Mouse (Mus musculus): ENCODE results near the gene Fam71e2. TPM values are rescaled to one million over a fixed set of nuclear protein-coding genes. Genes with fewer than 3 reads are reported as not detected.

Gene Fam71e2
- polyA plus RNA-seq, 1 experiment from 2014 or later: not detected

DNA sequence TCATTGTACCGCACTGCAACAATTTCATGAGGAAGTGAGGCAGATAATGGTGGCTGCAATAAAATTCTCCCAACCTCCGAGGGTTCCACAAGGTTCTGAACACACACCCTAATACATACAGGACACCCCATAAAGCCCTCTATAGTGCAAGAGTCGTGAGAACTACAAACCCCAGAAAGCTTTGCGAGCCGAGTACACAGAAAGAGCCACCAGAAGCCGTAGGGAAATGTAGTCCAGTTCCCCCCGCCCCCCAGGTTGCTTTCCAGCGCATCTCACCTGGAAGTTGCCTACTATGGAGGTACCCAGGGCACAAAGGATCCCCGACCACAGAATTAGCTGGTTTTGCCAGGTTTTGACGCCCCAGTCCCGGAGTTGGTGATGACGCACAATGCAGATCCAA, 47.6 kb downstream of the Fam71e2 start:
- Histone ChIP-seq H3K9ac (ENCODE audit: low read length) (peak overlapping the region; percentile 42), H3K36me3 (ENCODE audit: control insufficient read depth, insufficient read depth, low read length) (no peaks in the 10 kb centered on the region), H3K4me2 (ENCODE audit: low read depth, low read length) (peak overlapping the region; percentile 55), H3K4me1 (replicated peaks; ENCODE audit: control insufficient read depth, insufficient read depth, low read length) (no peaks in the 10 kb centered on the region), H3K9me3 (ENCODE audit: control insufficient read depth, low read length) (no peaks in the 10 kb centered on the region), H3K27ac (ENCODE audit: low read length) (no peak overlapping the region), H3K27me3 (ENCODE audit: control insufficient read depth, insufficient read depth, low read depth, low read length) (no peaks in the 10 kb centered on the region), H3K4me3 (ENCODE audit: low read length) (peak overlapping the region; percentile 39)
- ATAC-seq (ENCODE audit: low read depth): peak; percentile 73
- 31% methylated on average over 12 of the region's 12 CpGs for WGBS

DNA sequence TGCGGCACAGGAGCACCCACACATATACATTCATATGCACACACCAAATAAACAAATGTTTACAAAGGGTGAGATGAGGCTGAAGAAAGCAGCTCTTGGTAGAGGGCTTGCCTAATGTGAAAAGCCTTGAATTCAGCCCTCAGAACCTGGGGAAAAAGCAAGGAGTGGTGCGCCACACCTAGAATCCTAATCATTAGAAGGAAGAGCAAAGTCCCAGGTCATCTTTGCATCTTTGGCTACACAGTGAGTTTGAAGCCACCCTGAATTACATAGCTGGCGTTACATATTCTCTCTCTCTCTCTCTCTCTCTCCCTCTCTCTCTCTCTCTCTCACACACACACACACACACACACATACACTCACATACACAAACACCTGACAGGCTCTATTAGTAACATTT, 51.8 kb downstream of the Fam71e2 start:
- H3K27ac ChIP-seq (ENCODE audit: low read length): no peak overlapping the region
- ATAC-seq (ENCODE audit: low read depth): no peak
- no peaks in the 10 kb centered on the region; the same call in 1 of the 2 replicates for H3K36me3 ChIP-seq (ENCODE audit: control insufficient read depth, insufficient read depth, low read length)
- no peak overlapping the region for H3K4me2 ChIP-seq (ENCODE audit: low read depth, low read length)
- H3K27me3 ChIP-seq (ENCODE audit: control insufficient read depth, insufficient read depth, low read depth, low read length): no peaks in the 10 kb centered on the region
- no peak overlapping the region for H3K4me3 ChIP-seq (ENCODE audit: low read length)
- WGBS: 86% methylated on average over 3 of the region's 3 CpGs
- H3K4me1 ChIP-seq (replicated peaks; ENCODE audit: control insufficient read depth, insufficient read depth, low read length): no peaks in the 10 kb centered on the region
- no peaks in the 10 kb centered on the region for H3K9me3 ChIP-seq (ENCODE audit: control insufficient read depth, low read length)
- no peak overlapping the region for H3K9ac ChIP-seq (ENCODE audit: low read length)

DNA sequence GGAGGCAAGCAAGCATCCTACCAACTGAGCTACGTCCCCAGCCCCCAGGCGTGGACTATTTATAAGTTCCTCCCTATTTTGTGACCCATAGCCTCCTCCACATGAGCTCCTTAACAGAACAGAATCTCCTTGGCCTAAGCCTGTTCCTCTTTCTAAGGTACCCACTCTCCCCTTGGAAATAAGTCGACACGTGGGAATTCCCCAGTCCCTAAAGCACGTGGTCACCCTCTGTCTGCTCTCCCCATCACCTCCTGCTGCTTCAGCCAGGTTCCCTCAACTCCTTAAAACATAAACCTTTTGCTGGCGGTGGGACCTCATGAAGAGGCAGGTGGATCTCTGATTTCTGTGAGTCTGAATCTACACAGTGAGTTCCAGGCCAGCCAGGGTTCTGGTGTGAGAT, 54.1 kb downstream of the Fam71e2 start:
- Histone ChIP-seq H3K4me3 (ENCODE audit: low read length) (no peak overlapping the region), H3K27ac (ENCODE audit: low read length) (no peak overlapping the region), H3K4me1 (replicated peaks; ENCODE audit: control insufficient read depth, insufficient read depth, low read length) (no peaks in the 10 kb centered on the region), H3K27me3 (ENCODE audit: control insufficient read depth, insufficient read depth, low read depth, low read length) (no peaks in the 10 kb centered on the region), H3K36me3 (ENCODE audit: control insufficient read depth, insufficient read depth, low read length) (no peaks in the 10 kb centered on the region; the same call in 1 of the 2 replicates), H3K9ac (ENCODE audit: low read length) (no peak overlapping the region), H3K4me2 (ENCODE audit: low read depth, low read length) (no peak overlapping the region), H3K9me3 (ENCODE audit: control insufficient read depth, low read length) (no peaks in the 10 kb centered on the region)
- WGBS: 67% methylated on average over 6 of the region's 6 CpGs
- ATAC-seq (ENCODE audit: low read depth): no peak

DNA sequence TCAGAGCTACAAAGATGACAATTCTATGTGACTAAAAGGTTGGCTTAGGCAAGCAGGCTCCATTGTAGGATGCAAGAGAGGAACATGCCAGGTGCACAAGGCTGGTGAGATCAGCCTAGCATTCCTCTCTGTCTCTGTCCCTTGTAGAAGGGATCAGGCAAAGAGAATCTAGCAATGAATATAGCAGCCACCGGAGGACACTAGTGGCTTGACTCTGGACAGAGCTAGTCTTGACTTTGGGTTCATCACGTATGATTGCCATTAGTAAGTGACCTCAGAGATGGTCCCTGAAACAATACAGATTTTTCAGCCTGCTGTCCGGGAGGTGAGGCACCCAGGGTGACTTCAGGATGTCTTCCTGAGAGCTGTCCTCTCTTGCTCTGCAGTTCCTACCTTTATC, 58.5 kb downstream of the Fam71e2 start:
- Histone ChIP-seq H3K4me3 (ENCODE audit: low read length) (no peak overlapping the region), H3K9me3 (ENCODE audit: control insufficient read depth, low read length) (no peaks in the 10 kb centered on the region), H3K27ac (ENCODE audit: low read length) (no peak overlapping the region), H3K36me3 (ENCODE audit: control insufficient read depth, insufficient read depth, low read length) (peaks cover 11% of the 10 kb centered on the region), H3K4me1 (replicated peaks; ENCODE audit: control insufficient read depth, insufficient read depth, low read length) (no peaks in the 10 kb centered on the region), H3K9ac (ENCODE audit: low read length) (no peak overlapping the region), H3K27me3 (ENCODE audit: control insufficient read depth, insufficient read depth, low read depth, low read length) (no peaks in the 10 kb centered on the region), H3K4me2 (ENCODE audit: low read depth, low read length) (no peak overlapping the region)
- WGBS: 79% methylated on average over 3 of the region's 3 CpGs
- no peak for ATAC-seq (ENCODE audit: low read depth)

DNA sequence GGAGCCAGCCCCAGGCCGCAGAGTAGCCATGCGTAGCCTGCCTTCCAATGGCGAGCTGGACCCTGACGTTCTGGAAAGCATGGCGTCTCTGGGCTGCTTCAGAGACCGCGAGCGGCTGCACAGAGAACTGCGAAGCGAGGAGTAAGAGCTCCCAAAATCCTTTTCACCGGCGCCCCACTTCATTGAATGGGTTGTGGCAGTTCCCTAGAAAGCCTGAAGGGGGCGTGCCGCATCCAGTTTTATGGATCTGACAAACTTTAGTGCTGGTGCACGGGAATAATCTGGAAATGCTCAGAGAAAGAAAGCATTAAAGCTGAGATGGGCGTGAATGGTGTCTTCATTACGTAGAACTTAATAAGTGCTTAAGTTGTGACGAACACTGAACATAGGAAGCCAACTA, 66.0 kb downstream of the Fam71e2 start:
- ATAC-seq (ENCODE audit: low read depth): no peak
- no peaks in the 10 kb centered on the region for H3K27me3 ChIP-seq (ENCODE audit: control insufficient read depth, insufficient read depth, low read depth, low read length)
- no peaks in the 10 kb centered on the region for H3K4me1 ChIP-seq (replicated peaks; ENCODE audit: control insufficient read depth, insufficient read depth, low read length)
- peaks cover 15% of the 10 kb centered on the region for H3K36me3 ChIP-seq (ENCODE audit: control insufficient read depth, insufficient read depth, low read length)
- no peak overlapping the region for H3K4me3 ChIP-seq (ENCODE audit: low read length)
- H3K9ac ChIP-seq (ENCODE audit: low read length): no peak overlapping the region
- WGBS: 52% methylated on average over 18 of the region's 18 CpGs
- no peak overlapping the region for H3K4me2 ChIP-seq (ENCODE audit: low read depth, low read length)
- no peaks in the 10 kb centered on the region for H3K9me3 ChIP-seq (ENCODE audit: control insufficient read depth, low read length)
- no peak overlapping the region for H3K27ac ChIP-seq (ENCODE audit: low read length)

Other genes starting within 250 kb of the Fam71e2 start
- gene Tnni3, start 247.1 kb downstream of the Fam71e2 start, polyA plus RNA-seq (2015; fragmentation: Nextera tagmentation; extraction: Ambion mirVana): 77.2 and 102 TPM in 2 replicates
- gene Dnaaf3, start 238.8 kb downstream of the Fam71e2 start, polyA plus RNA-seq (2015; fragmentation: Nextera tagmentation; extraction: Ambion mirVana): 4.7 TPM in 2 replicates
- gene Syt5, start 223.8 kb downstream of the Fam71e2 start, polyA plus RNA-seq (2015; fragmentation: Nextera tagmentation; extraction: Ambion mirVana): 5.5 and 8.3 TPM in 2 replicates
- not detected in 2 replicates for gene Ptprh, start 167.3 kb downstream of the Fam71e2 start, polyA plus RNA-seq (2015; fragmentation: Nextera tagmentation; extraction: Ambion mirVana)
- 0.69 and 1.7 TPM in 2 replicates for gene Tmem86b, start 139.9 kb downstream of the Fam71e2 start, polyA plus RNA-seq (2015; fragmentation: Nextera tagmentation; extraction: Ambion mirVana)
- 3.5 and 3.9 TPM in 2 replicates for gene Ppp6r1, start 112.3 kb downstream of the Fam71e2 start, polyA plus RNA-seq (2015; fragmentation: Nextera tagmentation; extraction: Ambion mirVana)
- gene Hspbp1, start 86.2 kb downstream of the Fam71e2 start, polyA plus RNA-seq (2015; fragmentation: Nextera tagmentation; extraction: Ambion mirVana): 85.7 and 90.9 TPM in 2 replicates
- 0.68 and 0.74 TPM in 2 replicates for gene Brsk1, start 80.7 kb downstream of the Fam71e2 start, polyA plus RNA-seq (2015; fragmentation: Nextera tagmentation; extraction: Ambion mirVana)
- gene Tmem150b, start 46.1 kb downstream of the Fam71e2 start, polyA plus RNA-seq (2015; fragmentation: Nextera tagmentation; extraction: Ambion mirVana): 0.14 TPM in 1 of 2 replicates, not detected in the other
- 57.2 and 60.2 TPM in 2 replicates for gene Kmt5c, start 31.2 kb downstream of the Fam71e2 start, polyA plus RNA-seq (2015; fragmentation: Nextera tagmentation; extraction: Ambion mirVana)
- gene Cox6b2, start 18.2 kb downstream of the Fam71e2 start, polyA plus RNA-seq (2015; fragmentation: Nextera tagmentation; extraction: Ambion mirVana): 77.9 and 94.0 TPM in 2 replicates
- 0.18 and 0.19 TPM in 2 replicates for gene Il11, start 11.6 kb upstream of the Fam71e2 start, polyA plus RNA-seq (2015; fragmentation: Nextera tagmentation; extraction: Ambion mirVana)
- 0.34 and 0.48 TPM in 2 replicates for gene Tmem190, start 11.6 kb upstream of the Fam71e2 start, polyA plus RNA-seq (2015; fragmentation: Nextera tagmentation; extraction: Ambion mirVana)
- gene Tmem238, start 18.4 kb upstream of the Fam71e2 start, polyA plus RNA-seq (2015; fragmentation: Nextera tagmentation; extraction: Ambion mirVana): 14.7 and 17.9 TPM in 2 replicates
- 337 and 342 TPM in 2 replicates for gene Rpl28, start 21.6 kb upstream of the Fam71e2 start, polyA plus RNA-seq (2015; fragmentation: Nextera tagmentation; extraction: Ambion mirVana)
- 355 and 372 TPM in 2 replicates for gene Ube2s, start 41.3 kb upstream of the Fam71e2 start, polyA plus RNA-seq (2015; fragmentation: Nextera tagmentation; extraction: Ambion mirVana)
- 0.99 and 1.2 TPM in 2 replicates for gene Shisa7, start 73.4 kb upstream of the Fam71e2 start, polyA plus RNA-seq (2015; fragmentation: Nextera tagmentation; extraction: Ambion mirVana)
- 14.1 and 15.7 TPM in 2 replicates for gene Isoc2b, start 99.0 kb upstream of the Fam71e2 start, polyA plus RNA-seq (2015; fragmentation: Nextera tagmentation; extraction: Ambion mirVana)
- gene Isoc2a, start 105.9 kb upstream of the Fam71e2 start, polyA plus RNA-seq (2015; fragmentation: Nextera tagmentation; extraction: Ambion mirVana): 0.87 and 1.3 TPM in 2 replicates
- 0.21 TPM in 1 of 2 replicates, not detected in the other for gene Gm36210, start 135.2 kb upstream of the Fam71e2 start, polyA plus RNA-seq (2015; fragmentation: Nextera tagmentation; extraction: Ambion mirVana)
- gene Zfp628, start 143.9 kb upstream of the Fam71e2 start, polyA plus RNA-seq (2015; fragmentation: Nextera tagmentation; extraction: Ambion mirVana): 3.4 and 3.7 TPM in 2 replicates
- 2.5 and 2.7 TPM in 2 replicates for gene Nat14, start 150.7 kb upstream of the Fam71e2 start, polyA plus RNA-seq (2015; fragmentation: Nextera tagmentation; extraction: Ambion mirVana)
- gene Ssc5d, start 154.5 kb upstream of the Fam71e2 start, polyA plus RNA-seq (2015; fragmentation: Nextera tagmentation; extraction: Ambion mirVana): 2.1 and 2.4 TPM in 2 replicates
- gene Sbk2, start 193.1 kb upstream of the Fam71e2 start, polyA plus RNA-seq (2015; fragmentation: Nextera tagmentation; extraction: Ambion mirVana): 0.85 and 1.0 TPM in 2 replicates
- gene Sbk3, start 199.9 kb upstream of the Fam71e2 start, polyA plus RNA-seq (2015; fragmentation: Nextera tagmentation; extraction: Ambion mirVana): 0.72 and 1.0 TPM in 2 replicates
- 32.3 and 35.0 TPM in 2 replicates for gene Zfp579, start 224.9 kb upstream of the Fam71e2 start, polyA plus RNA-seq (2015; fragmentation: Nextera tagmentation; extraction: Ambion mirVana)
- 19.3 and 21.4 TPM in 2 replicates for gene Zfp524, start 243.1 kb upstream of the Fam71e2 start, polyA plus RNA-seq (2015; fragmentation: Nextera tagmentation; extraction: Ambion mirVana)
- 33.1 and 34.5 TPM in 2 replicates for gene Fiz1, start 243.4 kb upstream of the Fam71e2 start, polyA plus RNA-seq (2015; fragmentation: Nextera tagmentation; extraction: Ambion mirVana)
- 1.2 and 1.3 TPM in 2 replicates for gene Gm44973, start 244.2 kb upstream of the Fam71e2 start, polyA plus RNA-seq (2015; fragmentation: Nextera tagmentation; extraction: Ambion mirVana)
- gene Zfp865, start 249.1 kb upstream of the Fam71e2 start, polyA plus RNA-seq (2015; fragmentation: Nextera tagmentation; extraction: Ambion mirVana): 5.5 and 5.7 TPM in 2 replicates
- 5.3 and 5.5 TPM in 2 replicates for gene Ccdc106, start 249.3 kb upstream of the Fam71e2 start, polyA plus RNA-seq (2015; fragmentation: Nextera tagmentation; extraction: Ambion mirVana)

Measured in lung, embryonic 16.5 days (tissue).